Mouse (Mus musculus) testis, adult 2 months (tissue): Measurements from ENCODE around the gene Sugct.

Source experiments
- CTCF ChIP-seq: fragments of 200-500 bp; IDR thresholded peaks from 2 replicates; pipeline ENCODE4 v1.5.1; 2012; ENCODE audit warnings: low read depth, mild to moderate bottlenecking, inconsistent platforms, low read length, moderate library complexity; ENCODE audit not compliant: control insufficient read depth, insufficient read depth, insufficient replicate concordance
- POLR2A ChIP-seq: fragments of 200-500 bp; IDR thresholded peaks from 2 replicates; pipeline ENCODE4 v1.6.1; 2012; ENCODE audit warnings: low read depth, mild to moderate bottlenecking, inconsistent platforms, low read length, moderate library complexity; ENCODE audit not compliant: control insufficient read depth

DNA sequence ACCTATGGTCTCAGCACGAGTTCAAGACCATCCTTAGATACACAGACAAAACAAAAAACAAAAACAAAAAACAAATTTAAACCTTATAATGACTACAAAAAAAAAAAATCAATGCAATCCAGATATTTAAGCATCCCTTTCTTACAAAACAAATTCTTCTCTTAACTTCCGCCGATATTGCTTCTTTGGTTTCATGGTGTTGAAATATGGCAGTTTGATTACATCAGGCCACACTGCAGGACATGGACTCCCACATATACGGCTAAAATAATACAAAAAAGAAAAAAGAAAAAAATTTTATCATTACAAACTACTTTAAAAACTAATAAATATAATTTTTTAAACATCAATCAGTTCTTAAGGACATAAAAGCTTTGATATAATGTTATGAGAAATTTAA, 32.6 kb upstream of the Sugct start:
- TF ChIP-seq CTCF (no peak), POLR2A (no peak)
